Mouse (Mus musculus) gonadal fat pad, adult 2 months (tissue): ENCODE data around the gene Olfr1065. TPM values are rescaled to one million over a fixed set of nuclear protein-coding genes. Genes with fewer than 3 reads are reported as not detected.
"Not testable (repeated sequence)": the region's sequence is repeated elsewhere in the genome, so short reads cannot be mapped to it uniquely, and the experiment has no call there.

ENCODE experiments used
- DNase-seq: peaks from one replicate; pipeline ENCODE4 v3.0.0-alpha.2; 2012; ENCODE audit warnings: low read depth
- polyA plus RNA-seq: library from polyadenylated mRNA; depleted of rRNA; stranded (reverse); fragments of >200 nt; gene quantifications from 2 replicates; pipeline ENCODE4 v1.2.3, GENCODE M21; 2012; rRNA removed

The Olfr1065 gene
- not detected in 2 replicates for polyA plus RNA-seq

- DNase-seq: not testable (repeated sequence)
These were observed at the start of gene Olfr1065 for GRCm38 (mm10) chr2:86450491-86450890. Olfr1065 (minus strand) TSS chr2:86450591.

DNA sequence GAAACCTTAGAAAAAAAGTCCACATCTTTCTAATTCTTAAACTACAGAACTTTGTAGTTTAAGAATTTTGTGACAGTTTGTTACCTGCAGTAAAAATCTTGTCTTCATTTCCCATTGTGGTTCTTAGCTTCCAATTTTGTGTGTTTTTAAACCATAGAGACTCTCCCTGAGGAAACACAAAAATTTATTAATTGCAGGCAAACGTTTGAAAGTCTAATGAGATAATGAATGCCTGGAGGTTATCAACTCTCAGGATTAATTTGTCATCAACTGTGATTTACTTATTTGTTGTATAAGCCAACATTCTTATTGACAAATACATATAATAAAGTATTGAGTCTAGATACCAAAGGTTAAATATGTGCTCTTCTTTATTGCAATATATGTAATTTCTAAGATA is 36.9 kb upstream of the Olfr1065 start, which contains the start of gene Olfr228:
Gene Olfr228 (minus strand): TSS at position 101 of the 400 bp plus-strand sequence.
- DNase-seq: no peak

GRCm38 (mm10) chr2:86464442-86465109 is 14.2 kb upstream of the Olfr1065 start:
- DNase-seq: no peak

DNA sequence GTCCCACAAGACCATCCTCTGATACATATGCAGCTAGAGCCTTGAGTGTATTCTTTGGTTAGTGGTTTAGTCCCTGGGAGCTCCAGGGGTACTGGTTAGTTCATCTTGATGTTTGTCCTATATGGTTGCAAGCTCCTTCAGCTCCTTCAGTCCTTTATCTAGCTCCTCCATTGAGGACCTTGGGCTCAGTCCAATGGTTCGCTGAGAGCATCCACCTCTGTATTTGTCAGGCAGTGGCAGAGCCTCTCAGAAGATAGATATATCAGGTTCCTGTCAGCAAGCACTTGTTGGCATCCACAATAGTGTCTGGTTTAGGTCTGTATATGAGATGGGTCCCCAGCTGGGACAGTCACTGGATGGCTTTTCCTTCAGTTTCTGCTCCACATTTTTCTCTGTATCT is 10.0 kb upstream of the Olfr1065 start:
- no peak for DNase-seq

- no peak for DNase-seq
These were observed 5.8 kb upstream of the Olfr1065 start, which contains the start of gene Olfr1066 for GRCm38 (mm10) chr2:86456169-86456568. Olfr1066 (minus strand) TSS chr2:86456269.

- DNase-seq: not testable (repeated sequence)
These were observed 8.3 kb downstream of the Olfr1065 start for GRCm38 (mm10) chr2:86442101-86442500.

DNA sequence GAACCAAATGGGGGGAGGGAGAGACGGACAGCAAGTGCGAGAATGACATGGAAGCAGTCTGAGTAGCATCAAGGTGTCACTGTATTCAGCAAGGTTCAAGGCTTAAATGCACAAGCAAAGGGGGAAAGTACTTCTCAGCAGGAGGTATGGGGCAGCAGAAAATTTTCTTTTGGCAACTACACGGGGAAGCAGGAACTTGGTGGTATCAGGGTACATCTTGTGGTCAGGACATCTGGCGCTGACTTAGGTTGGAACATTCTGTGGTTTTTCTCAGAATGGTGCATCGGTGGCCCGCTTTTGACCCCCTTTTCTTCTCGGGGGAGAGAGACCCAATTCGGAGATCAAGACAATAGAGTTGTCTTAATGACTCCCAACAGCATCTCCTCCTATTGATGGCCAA is 21.9 kb downstream of the Olfr1065 start:
- not testable (repeated sequence) for DNase-seq

DNA sequence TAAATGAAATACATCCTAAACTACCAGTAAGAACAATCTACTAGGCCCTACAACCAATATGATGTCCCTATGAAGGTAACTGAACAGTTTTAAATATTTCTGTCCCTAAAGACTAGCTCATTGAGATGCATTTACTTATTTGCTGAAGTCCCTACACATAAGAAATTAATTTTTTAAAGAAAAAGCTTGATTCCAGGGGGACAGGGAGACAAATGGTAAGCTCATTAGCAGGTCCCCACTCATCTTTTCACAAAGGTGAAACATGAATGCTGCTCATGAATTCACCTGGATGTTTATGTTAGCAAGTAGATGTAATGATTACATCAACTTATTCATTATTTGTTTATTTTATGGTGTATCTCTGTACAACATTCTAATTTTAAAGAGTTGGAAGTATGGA is 23.7 kb downstream of the Olfr1065 start, which contains the start of gene Olfr1062:
Gene Olfr1062 (minus strand): TSS at position 101 of the 400 bp plus-strand sequence.
- DNase-seq: not testable (repeated sequence)

- DNase-seq: no peak
These were observed 36.4 kb downstream of the Olfr1065 start, which contains the start of gene Olfr1061 for GRCm38 (mm10) chr2:86413950-86414349. Olfr1061 (minus strand) TSS chr2:86414050.

GRCm38 (mm10) chr2:86395114-86395513 is 55.3 kb downstream of the Olfr1065 start:
- no peak for DNase-seq

Other genes starting within 250 kb of the Olfr1065 start
- not detected in 2 replicates for gene Olfr1045, start 247.6 kb downstream of the Olfr1065 start, polyA plus RNA-seq
- not detected in 2 replicates for gene Olfr1046, start 231.3 kb downstream of the Olfr1065 start, polyA plus RNA-seq
- gene Olfr1047, start 219.2 kb downstream of the Olfr1065 start, polyA plus RNA-seq: not detected in 2 replicates
- not detected in 2 replicates for gene Olfr1048, start 210.3 kb downstream of the Olfr1065 start, polyA plus RNA-seq
- not detected in 2 replicates for gene Olfr1049, start 192.3 kb downstream of the Olfr1065 start, polyA plus RNA-seq
- not detected in 2 replicates for gene Olfr1051, start 171.5 kb downstream of the Olfr1065 start, polyA plus RNA-seq
- not detected in 2 replicates for gene Olfr1052, start 158.1 kb downstream of the Olfr1065 start, polyA plus RNA-seq
- not detected in 2 replicates for gene Olfr1053, start 135.3 kb downstream of the Olfr1065 start, polyA plus RNA-seq
- gene Olfr1054, start 115.2 kb downstream of the Olfr1065 start, polyA plus RNA-seq: not detected in 2 replicates
- gene Olfr1055, start 100.3 kb downstream of the Olfr1065 start, polyA plus RNA-seq: not detected in 2 replicates
- not detected in 2 replicates for gene Olfr1056, start 88.1 kb downstream of the Olfr1065 start, polyA plus RNA-seq
- gene Olfr1057, start 72.2 kb downstream of the Olfr1065 start, polyA plus RNA-seq: not detected in 2 replicates
- not detected in 2 replicates for gene Olfr1058, start 62.0 kb downstream of the Olfr1065 start, polyA plus RNA-seq
- not detected in 2 replicates for gene Olfr1061, start 36.5 kb downstream of the Olfr1065 start, polyA plus RNA-seq
- not detected in 2 replicates for gene Olfr1062, start 23.8 kb downstream of the Olfr1065 start, polyA plus RNA-seq
- not detected in 2 replicates for gene Olfr1066, start 5.7 kb upstream of the Olfr1065 start, polyA plus RNA-seq
- not detected in 2 replicates for gene Olfr228, start 36.8 kb upstream of the Olfr1065 start, polyA plus RNA-seq
- not detected in 2 replicates for gene Olfr1076, start 57.9 kb upstream of the Olfr1065 start, polyA plus RNA-seq
- not detected in 2 replicates for gene Olfr1079, start 91.9 kb upstream of the Olfr1065 start, polyA plus RNA-seq
- not detected in 2 replicates for gene Olfr1080, start 107.6 kb upstream of the Olfr1065 start, polyA plus RNA-seq
- not detected in 2 replicates for gene Olfr1082, start 148.4 kb upstream of the Olfr1065 start, polyA plus RNA-seq
- gene Olfr1084, start 189.1 kb upstream of the Olfr1065 start, polyA plus RNA-seq: not detected in 2 replicates
- gene Olfr1085, start 211.4 kb upstream of the Olfr1065 start, polyA plus RNA-seq: not detected in 2 replicates
- gene Olfr1086, start 229.5 kb upstream of the Olfr1065 start, polyA plus RNA-seq: not detected in 2 replicates
- not detected in 2 replicates for gene Olfr1087, start 247.8 kb upstream of the Olfr1065 start, polyA plus RNA-seq